Mouse (Mus musculus) CD4-positive helper T cell, adult 2 months (primary cell): Measurements from ENCODE around the gene Fam171a2.

Experiments used
- DNase-seq: peaks from one replicate; pipeline ENCODE4 v3.0.0-alpha.2; 2012; ENCODE audit warnings: low read depth, missing footprints, low spot score

Fam171a2 gene

GRCm38 (mm10) chr11:102447497-102447896 lies at the start of gene Fam171a2:
Gene Fam171a2, minus strand, starts transcription at chr11:102447682.
- DNase-seq: peak; percentile 69

- DNase-seq: peak; percentile 67
These were observed 49.2 kb upstream of the Fam171a2 start for GRCm38 (mm10) chr11:102496732-102497131.

GRCm38 (mm10) chr11:102496206-102496605 lies 48.7 kb upstream of the Fam171a2 start:
- DNase-seq: no peak

GRCm38 (mm10) chr11:102495742-102496141 lies 48.3 kb upstream of the Fam171a2 start:
- DNase-seq: no peak

- no peak for DNase-seq
These were observed 47.6 kb upstream of the Fam171a2 start for GRCm38 (mm10) chr11:102495114-102495513.

GRCm38 (mm10) chr11:102494063-102494650 lies 46.7 kb upstream of the Fam171a2 start:
- DNase-seq: no peak

- no peak for DNase-seq
These were observed 45.8 kb upstream of the Fam171a2 start for GRCm38 (mm10) chr11:102493241-102493640.

- no peak for DNase-seq
These were observed 40.4 kb upstream of the Fam171a2 start for GRCm38 (mm10) chr11:102487901-102488300.

GRCm38 (mm10) chr11:102486733-102487386 lies 39.4 kb upstream of the Fam171a2 start:
- peak; percentile 64 for DNase-seq

- no peak for DNase-seq
These were observed 34.3 kb upstream of the Fam171a2 start for GRCm38 (mm10) chr11:102481779-102482178.

GRCm38 (mm10) chr11:102480897-102481296 lies 33.4 kb upstream of the Fam171a2 start:
- no peak for DNase-seq

GRCm38 (mm10) chr11:102480111-102480510 lies 32.6 kb upstream of the Fam171a2 start:
- DNase-seq: no peak

- no peak for DNase-seq
These were observed 32.1 kb upstream of the Fam171a2 start for GRCm38 (mm10) chr11:102479581-102479980.

GRCm38 (mm10) chr11:102478671-102479070 lies 31.2 kb upstream of the Fam171a2 start:
- DNase-seq: no peak

GRCm38 (mm10) chr11:102475027-102475426 lies 27.5 kb upstream of the Fam171a2 start:
- no peak for DNase-seq

- no peak for DNase-seq
These were observed 22.3 kb upstream of the Fam171a2 start, which contains the start of gene Itga2b for GRCm38 (mm10) chr11:102469648-102470357. Gene Itga2b, minus strand, starts transcription at chr11:102470122.

GRCm38 (mm10) chr11:102467041-102467631 lies 19.7 kb upstream of the Fam171a2 start:
- DNase-seq: peak; percentile 92

- no peak for DNase-seq
These were observed 18.4 kb upstream of the Fam171a2 start for GRCm38 (mm10) chr11:102465713-102466436.

GRCm38 (mm10) chr11:102464901-102465300 lies 17.4 kb upstream of the Fam171a2 start:
- DNase-seq: no peak

GRCm38 (mm10) chr11:102461764-102462163 lies 14.3 kb upstream of the Fam171a2 start:
- no peak for DNase-seq

GRCm38 (mm10) chr11:102460541-102460940 lies 13.1 kb upstream of the Fam171a2 start:
- DNase-seq: no peak
